Mouse (Mus musculus) cerebellum, postnatal 25 days (tissue): ENCODE measurements around the gene Ppp3cb.

Source experiments
- DNase-seq, 2 experiments: peaks; one replicate each; pipeline ENCODE4 v3.0.0; 2021; ENCODE audit warnings: mixed read lengths in 2 of 2

Ppp3cb gene

DNA sequence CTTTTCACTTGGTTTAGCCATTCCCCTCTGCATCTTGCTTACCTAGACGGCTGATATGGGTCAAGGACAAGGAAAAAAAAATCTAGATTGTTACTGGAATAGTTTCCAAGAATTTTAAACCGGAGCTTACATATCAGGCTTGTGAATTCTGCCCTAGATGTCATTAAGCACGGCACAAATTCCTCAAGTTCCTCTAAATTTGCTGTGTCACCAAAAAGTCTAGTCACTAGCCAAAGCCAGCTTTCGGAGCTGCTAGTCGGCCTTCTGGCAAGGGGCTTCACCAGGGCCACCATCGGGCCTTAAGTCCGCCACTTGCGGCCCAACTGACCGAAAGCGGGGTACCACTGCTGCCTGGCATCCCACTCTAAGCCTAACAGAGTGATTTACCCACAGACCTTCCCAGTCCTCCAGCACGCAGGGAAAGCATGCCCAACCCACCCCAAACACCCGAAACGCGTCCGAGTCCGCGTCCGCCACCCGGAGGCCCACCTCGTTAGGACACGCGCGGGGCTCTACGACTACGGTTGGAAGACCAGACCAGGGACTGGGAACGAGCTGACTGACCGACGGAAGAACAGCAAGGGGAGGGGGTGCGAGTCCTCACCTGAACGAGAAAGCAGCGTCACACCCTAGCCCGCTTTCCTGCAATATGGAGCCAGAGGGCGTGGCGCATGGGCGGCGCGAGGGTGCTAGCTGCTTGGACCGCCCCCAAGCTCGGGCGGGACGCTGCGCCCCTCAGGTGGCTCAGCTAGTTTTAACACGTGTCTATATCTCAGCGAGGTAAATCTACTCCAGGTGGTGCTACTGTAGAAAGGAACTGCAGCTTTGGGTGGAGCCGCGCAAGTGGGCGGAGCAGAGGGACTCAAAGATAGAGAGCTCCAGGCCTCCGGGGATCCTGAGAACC lies 66.8 kb downstream of the Ppp3cb start, which contains the start of gene Anxa7:
Gene Anxa7, minus strand, starts transcription at position 843 of the 904 bp plus-strand sequence.
- peak; percentile 78 to 81 for DNase-seq

DNA sequence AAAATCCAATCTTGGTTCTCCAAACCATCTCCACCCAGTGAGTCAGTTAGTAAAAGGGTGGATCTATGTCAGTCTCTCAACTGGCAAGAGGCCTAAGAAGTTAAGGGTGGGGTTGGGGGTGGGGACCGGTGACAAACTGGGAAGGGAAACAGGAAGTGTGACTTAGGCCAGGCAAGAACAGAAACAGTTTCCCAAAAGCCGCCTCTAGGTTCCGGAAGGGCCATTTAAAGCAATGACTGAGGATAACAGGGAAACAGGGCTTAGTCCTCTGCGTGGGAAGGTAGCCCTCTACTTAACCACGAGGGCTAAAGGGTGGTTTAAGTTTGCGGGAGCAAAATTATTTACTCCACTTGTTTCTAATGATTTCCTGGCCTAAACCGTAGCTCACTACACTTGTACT lies 67.6 kb downstream of the Ppp3cb start:
- DNase-seq = no peak

DNA sequence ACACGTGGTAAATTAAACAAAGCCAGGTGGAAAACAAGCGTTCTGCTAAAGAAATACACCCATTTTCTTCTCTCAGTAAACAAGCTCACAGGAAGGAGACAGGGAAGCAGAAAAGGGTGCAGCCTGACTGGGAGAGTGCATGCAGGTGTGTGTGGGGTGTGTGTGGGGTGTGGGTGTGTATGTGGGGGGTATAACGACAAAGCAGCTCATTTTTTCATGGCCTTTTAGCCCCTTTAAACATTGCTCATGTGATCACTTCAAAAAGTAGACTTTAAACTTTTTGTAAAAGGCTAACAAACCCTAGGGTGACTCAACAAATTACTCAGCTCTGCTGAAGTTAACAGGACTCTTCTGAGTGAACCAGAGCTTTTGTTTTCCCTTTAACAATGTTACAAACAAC lies 68.0 kb downstream of the Ppp3cb start:
- DNase-seq = no peak

DNA sequence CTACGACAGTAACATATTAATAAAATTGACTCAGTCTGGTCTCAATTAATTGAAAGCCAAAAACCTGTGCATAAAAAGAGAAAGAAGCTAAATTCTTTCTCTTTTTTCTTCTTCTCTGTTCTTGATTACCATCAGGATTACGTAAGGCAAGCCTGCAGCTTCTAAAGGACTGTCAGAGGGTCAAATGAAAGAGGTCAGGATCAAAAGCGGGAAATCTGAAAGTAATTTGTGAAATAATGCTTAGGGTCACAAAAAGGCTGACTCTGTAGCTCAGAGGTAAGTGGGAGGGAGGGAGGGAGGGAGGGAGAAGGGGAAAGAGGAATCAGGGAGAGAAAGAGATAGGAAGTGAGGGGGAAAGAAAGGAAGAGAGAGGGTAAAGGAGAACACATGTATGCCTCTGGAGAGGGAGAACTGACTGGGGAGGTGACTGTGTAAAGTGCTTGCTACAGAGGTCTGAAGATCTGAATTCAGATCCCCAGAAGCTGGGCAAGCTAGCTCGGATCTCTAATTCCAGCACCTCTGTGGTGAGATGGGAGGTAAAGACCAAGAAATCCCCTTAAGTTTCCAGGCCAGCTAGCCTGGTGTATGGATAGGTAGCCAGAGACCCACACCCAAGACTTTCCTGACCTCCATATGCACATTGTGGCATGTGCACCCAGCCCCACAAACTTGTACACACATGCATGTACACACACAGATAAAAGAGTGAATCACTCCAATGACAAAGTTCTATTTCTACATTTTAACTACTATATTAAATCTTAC lies 68.9 kb downstream of the Ppp3cb start:
- no peak for DNase-seq

DNA sequence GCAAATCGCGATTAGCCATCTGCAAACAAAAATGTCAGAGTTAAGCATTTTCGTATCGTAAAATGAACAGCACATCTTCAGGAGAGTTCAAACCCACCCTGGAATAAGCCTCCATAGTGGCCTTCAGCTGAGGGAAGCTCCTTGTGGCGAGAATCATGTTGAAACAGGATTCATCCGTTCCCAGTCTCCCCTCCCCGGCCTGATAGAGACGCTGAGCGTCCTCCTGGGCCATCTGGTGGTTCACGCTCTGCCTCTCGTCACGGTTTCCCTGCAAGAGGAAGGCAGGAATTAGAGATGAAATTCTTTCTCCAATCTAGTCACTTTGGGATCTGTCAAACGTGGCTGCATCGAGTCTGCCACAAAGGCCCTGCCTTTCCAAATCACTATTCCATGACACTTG lies 86.2 kb downstream of the Ppp3cb start:
- no peak for DNase-seq

DNA sequence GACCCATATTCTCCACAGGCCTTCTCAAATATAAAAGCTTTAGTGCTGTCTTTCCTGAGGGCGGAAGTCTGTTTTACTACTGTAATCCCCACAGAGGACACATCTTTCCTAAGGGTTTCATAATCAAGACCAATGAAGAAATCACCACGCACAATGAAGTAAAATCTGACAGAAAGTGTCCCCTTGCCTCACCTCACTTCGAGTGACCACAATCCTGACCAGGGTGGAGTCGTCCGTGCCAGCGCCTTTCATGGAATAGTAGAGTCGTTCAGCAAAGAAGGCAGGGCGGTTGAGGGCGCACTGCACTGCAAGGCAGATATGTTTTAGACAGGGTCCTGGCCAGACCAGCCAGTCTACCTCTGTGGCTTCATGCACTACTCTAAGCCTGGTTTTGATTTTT lies 88.0 kb downstream of the Ppp3cb start:
- no peak for DNase-seq

DNA sequence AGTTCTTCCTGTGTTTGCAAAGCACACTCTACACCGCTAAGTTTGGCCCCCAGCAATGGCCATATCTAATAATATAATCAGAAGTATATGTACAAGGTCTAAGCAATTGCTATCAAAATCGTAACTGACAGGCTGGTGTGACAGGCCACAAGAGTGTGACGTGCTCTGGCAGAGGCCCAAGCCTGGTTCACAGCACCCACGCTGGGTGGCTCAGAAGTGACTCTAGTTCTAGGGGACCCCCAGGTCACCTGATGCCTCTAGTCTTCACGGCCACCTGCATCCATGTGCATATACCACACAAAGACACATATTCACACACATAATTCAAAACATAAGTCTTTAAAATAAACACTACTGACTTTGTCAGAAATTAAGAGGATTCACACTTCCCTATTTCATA lies 93.4 kb downstream of the Ppp3cb start:
- no peak for DNase-seq

DNA sequence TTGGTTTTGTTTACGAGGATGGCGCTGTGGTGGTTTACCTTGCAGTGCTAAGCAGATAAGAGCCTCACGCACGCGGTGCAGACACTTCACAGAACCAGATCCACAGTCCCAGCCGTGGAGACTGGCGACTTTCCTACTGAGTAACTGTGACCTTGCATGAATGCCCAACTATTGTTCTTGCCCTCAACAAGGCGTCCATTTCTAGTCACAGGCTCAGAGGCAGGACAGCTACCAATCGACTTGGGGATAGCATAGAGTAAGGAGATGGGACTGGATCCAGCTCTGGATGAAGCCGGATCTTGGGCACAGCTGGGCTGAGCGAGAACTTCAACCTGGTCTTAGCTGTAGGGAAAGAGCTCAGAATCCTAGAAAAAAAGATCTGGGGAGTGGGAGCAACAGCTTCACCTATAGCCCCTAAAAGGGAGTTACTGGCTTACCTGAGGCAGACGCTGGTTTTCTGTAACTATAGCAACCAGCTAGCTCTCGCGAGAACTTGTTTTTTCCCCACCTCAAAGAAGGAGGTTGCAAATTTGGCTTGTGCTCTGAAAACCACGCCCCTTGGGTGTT lies 94.5 kb downstream of the Ppp3cb start, which contains the start of gene Cfap70:
Gene Cfap70, minus strand, starts transcription at position 462 of the 567 bp plus-strand sequence.
- peak; percentile 29 to 55 for DNase-seq

DNA sequence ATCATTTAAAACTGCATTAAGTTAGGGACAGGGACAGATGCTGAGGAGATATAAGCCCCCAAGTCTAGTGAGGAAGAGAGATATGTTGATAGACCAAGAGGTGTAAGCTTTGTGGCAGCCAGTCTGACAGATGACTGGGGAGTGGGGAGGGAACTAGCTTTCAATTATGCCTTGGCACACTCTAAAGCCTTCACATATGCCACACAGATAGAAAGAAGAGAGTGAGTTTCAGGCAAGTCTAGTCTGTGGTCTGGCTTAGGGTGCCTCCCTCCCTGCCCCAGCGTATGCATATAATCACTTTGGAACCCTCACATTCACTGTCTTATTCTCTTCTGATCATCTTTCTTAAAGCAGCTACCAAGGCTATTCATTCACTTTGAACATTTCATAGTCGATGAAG lies 95.1 kb downstream of the Ppp3cb start:
- DNase-seq = no peak
